Mouse (Mus musculus) testis, postnatal 10 days (tissue): ENCODE measurements around the gene E2f2.

Source experiments
- DNase-seq: peaks from one replicate; pipeline ENCODE4 v3.0.0; 2021; ENCODE audit warnings: low spot score

The E2f2 gene

GRCm38 (mm10) chr4:136176022-136176552 lies 3.9 kb downstream of the E2f2 start:
- peak; percentile 42 for DNase-seq

DNA sequence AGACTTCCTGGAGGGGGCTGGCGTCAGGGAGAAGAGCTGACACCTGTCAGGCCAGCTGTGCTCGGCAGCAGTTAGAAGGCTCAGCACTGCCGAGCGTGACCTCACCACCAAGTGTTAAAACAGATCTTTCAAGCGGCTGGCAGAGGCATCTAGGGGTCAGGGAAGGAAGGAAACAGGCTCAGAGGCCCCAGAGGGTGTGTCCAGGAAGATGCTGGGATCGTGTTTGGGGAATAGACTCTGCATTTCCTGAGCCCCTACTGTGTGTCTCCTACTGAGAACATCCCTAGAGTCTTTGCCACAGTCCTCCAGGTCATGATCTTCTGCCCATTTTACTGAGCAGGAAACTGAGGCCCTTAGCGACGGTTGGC lies 5.0 kb downstream of the E2f2 start:
- no peak for DNase-seq

GRCm38 (mm10) chr4:136177612-136178474 lies 5.6 kb downstream of the E2f2 start:
- DNase-seq: peak; percentile 66

GRCm38 (mm10) chr4:136178475-136178921 lies 6.3 kb downstream of the E2f2 start:
- no peak for DNase-seq

- no peak for DNase-seq
Measured at GRCm38 (mm10) chr4:136179456-136179855, 7.3 kb downstream of the E2f2 start.

DNA sequence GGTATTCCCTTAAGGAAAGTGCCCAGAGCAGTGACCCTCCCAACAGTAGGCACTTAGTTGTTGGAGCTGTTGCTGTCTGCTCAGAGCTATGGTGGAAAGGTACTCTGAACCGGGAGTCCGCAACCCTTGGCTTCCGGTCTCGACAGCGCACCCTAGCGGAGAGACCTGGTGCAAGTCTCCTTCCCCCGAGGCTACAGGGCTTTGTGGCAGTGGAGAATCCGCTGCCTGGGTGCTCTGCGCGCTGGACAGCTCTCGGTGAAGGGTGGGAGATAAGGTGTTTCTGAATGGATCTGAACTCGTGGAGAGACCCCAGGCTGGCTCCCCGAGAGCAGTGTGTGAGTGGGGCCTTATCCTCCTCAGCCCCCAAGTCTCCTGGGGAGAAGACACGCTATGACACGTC lies 7.8 kb downstream of the E2f2 start:
- peak; percentile 95 for DNase-seq

- peak; percentile 89 for DNase-seq
Measured at GRCm38 (mm10) chr4:136180408-136181330, 8.5 kb downstream of the E2f2 start.

DNA sequence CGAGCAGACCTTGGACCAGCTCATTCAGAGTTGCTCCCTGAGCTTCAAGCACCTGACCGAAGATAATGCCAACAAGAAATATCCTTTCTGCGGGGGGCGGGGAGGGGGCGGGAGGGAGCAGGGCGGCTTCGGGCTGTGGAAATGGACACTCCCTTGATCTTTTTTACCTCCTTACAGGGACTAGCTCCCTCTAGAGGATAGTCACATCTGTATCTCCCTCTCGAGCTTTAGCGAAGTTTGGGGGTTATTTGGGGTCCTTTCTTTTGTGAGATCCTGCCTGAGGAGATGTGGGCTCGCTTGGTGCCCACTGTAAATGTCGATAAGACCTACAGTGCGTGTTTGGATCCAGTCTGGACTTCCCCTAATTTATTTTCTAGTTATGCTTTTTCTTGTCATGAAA lies 9.2 kb downstream of the E2f2 start:
- DNase-seq: no peak

DNA sequence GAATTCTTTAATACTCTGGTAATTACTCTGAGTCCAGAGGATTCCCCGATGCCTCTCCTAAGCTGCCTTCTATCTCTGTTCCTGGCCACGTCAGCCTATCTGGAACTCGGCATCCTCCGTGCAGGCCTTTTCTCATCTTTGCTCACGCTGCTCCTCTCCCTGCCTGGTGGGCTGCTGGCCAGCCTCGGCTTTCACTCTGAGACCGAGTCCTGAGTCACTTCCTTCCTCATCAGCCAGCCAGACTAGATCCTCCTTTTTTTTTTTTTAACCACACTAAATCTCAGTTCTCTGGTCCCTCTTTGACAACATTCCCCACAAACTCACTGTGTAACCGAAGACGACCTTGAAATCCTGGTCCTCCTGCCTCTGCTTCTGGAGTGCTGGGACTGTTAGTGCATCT lies 13.2 kb downstream of the E2f2 start:
- DNase-seq: no peak

DNA sequence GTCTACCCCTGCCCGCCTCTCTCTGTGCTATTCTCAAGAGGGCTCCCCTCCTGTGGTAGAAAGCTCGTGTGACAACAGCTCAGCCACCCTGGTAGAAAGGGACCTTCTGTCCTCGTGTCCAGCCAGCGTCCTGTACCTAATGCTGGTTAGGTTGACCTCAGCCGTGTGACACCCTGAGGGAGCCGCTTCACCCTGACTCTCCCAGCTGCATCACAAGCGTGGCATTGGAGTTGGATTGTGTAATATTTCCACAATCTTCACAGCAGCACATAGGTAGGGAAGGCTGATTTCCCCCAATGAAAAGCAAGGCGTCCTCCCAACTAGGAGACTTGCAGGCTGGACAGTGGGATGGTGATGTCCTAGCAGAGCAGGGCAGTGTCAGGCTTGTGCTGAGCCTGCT lies 14.1 kb downstream of the E2f2 start:
- DNase-seq: no peak

GRCm38 (mm10) chr4:136186739-136187472 lies 14.7 kb downstream of the E2f2 start:
- DNase-seq: no peak

GRCm38 (mm10) chr4:136188973-136189737 lies 17.0 kb downstream of the E2f2 start:
- DNase-seq: no peak

- DNase-seq: no peak
Measured at GRCm38 (mm10) chr4:136189912-136190311, 17.7 kb downstream of the E2f2 start.

DNA sequence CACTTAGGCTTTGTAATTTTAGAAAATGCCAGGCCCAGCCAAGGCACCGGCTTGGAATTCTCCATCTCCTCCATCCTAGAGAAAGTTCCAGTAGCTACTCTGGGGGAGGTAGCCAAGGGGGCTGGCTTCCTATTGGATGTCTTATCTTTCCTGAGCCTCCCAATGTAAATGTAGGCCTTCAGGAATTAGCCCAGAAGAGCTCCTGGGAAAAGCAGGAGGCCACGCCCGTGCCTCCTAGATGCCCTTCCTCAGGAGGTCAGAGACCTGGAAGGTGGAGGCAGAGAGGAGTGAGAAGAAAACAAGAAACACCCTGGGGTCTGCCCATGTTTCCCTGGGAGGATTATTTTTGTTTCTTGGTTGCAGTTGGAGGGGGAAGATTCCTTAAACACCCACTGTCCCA lies 21.4 kb downstream of the E2f2 start:
- no peak for DNase-seq

- no peak for DNase-seq
Measured at GRCm38 (mm10) chr4:136195029-136195428, 22.8 kb downstream of the E2f2 start.

GRCm38 (mm10) chr4:136195629-136196028 lies 23.4 kb downstream of the E2f2 start:
- no peak for DNase-seq

GRCm38 (mm10) chr4:136196201-136196600 lies 24.0 kb downstream of the E2f2 start:
- DNase-seq: no peak

- no peak for DNase-seq
Measured at GRCm38 (mm10) chr4:136198846-136199245, 26.7 kb downstream of the E2f2 start.

DNA sequence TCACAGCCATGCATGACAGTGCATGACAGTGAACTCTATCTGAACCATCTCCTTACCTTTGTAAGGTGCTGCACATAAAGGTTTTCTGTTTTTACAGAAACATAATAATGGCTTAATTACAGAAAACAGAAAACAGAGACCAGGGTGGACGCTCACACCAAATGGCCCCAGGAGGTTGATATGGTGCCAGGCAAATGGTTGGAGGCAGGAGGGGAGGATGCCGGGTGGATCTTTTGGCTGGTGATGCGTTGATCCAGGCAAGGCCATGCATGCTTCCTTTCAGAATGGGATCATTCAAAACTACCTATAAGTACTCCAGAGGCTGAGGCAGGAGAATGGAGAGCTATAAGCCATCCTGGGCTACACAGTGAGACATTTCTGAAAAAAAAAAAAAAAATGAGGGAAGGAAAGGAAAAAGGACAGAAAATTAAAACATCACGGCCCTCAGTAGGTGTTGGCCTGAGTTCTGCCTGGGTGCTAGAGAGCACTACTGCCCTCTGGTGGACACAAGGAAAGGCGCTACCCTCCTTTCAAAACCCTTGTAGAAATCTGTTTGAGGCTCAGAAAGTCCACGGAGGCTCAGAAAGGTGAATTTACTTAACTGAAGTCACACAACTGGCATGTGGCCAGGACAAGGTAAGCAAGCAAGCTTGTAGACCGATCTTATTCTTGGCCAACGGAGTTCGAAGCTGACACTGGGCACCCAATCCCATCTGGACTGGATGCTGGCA lies 27.5 kb downstream of the E2f2 start:
- peak; percentile 64 for DNase-seq

DNA sequence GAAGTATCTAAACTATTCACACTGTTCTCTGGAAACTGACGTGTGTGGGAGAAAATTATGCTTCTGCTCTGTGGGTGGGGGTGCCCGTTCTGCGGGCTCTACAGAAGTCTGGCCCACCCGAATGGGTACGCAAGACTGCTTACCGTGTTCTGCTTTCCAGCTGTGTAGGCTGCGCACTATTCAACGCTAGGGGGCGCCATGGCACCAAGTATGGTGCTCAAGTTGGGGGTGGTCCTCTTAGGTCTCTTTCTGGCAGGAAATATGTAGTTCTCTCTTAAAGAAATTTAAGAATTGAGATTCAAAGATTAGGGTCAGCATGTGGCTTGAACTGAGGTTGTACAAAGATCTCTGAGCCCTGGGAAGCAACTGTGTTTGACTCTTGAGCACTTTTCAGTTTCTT lies 30.3 kb downstream of the E2f2 start:
- DNase-seq: peak; percentile 91
